Mouse (Mus musculus) thymus, adult 18-20 months (tissue): ENCODE measurements at regions not wholly inside any gene's neighbourhood (a gene's known extent, or its start where the extent isn't known, plus 50 kb on each side); places are given as distances from the start of the nearest gene placed in this dataset.

Experiments
- DNase-seq, 2 experiments: peaks; one replicate each; pipeline ENCODE4 v3.0.0; 2022; ENCODE audit warnings: mixed read lengths in 2 of 2

- no peak for DNase-seq
Observed at GRCm38 (mm10) chr10:17008683-17009082, 714.3 kb upstream of the Cited2 start.

- no peak for DNase-seq
Observed at GRCm38 (mm10) chr10:17010047-17010446, 713.0 kb upstream of the Cited2 start.

DNA sequence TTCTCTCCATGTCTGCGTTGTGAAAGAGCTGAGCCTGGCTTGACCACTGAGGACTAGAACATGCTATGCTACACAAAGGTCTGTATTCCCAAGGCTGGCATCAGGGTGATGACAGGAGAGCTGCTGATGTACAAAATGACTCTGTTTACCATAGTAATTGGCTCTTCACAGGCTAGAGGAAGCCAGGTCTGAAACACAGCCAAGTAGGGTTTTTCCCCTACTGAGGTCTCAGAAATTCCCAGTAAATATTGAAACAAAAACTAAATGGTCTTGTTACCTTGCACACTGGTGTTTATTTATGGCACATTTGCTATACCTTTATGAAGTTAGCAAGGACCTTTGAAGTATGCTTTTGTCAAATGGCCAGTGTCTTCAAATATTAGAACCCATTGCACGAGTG, 711.1 kb upstream of the Cited2 start:
- DNase-seq = no peak

DNA sequence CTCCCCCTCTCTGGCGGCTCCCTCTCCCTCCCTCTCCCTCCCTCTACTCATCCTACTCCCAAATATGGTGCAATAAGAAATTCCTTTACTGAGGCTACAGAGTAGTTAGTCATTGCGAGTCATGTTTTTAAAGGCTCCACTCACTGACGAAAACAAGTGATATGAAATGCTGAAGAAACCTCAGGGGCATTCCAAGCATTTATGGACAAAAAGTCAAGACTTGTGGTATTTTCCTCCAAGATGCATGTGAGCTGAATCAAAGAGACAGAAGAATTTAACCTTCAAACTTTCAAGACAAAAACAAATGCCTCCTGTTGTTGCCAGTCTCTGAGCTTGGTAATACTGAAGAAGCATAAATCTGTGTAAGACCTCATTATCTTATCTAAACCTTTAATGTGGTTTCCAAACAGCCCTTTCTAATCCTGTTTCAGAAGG, 710.5 kb upstream of the Cited2 start:
- no peak for DNase-seq

GRCm38 (mm10) chr10:17014826-17015225, 708.2 kb upstream of the Cited2 start:
- DNase-seq = no peak

- DNase-seq = no peak
Observed at GRCm38 (mm10) chr10:17016854-17017253, 706.2 kb upstream of the Cited2 start.

GRCm38 (mm10) chr10:17022216-17023158, 700.5 kb upstream of the Cited2 start:
- no peak for DNase-seq

GRCm38 (mm10) chr10:17023571-17024293, 699.3 kb upstream of the Cited2 start:
- no peak for DNase-seq

GRCm38 (mm10) chr10:17024294-17024665, 698.7 kb upstream of the Cited2 start:
- DNase-seq = no peak

DNA sequence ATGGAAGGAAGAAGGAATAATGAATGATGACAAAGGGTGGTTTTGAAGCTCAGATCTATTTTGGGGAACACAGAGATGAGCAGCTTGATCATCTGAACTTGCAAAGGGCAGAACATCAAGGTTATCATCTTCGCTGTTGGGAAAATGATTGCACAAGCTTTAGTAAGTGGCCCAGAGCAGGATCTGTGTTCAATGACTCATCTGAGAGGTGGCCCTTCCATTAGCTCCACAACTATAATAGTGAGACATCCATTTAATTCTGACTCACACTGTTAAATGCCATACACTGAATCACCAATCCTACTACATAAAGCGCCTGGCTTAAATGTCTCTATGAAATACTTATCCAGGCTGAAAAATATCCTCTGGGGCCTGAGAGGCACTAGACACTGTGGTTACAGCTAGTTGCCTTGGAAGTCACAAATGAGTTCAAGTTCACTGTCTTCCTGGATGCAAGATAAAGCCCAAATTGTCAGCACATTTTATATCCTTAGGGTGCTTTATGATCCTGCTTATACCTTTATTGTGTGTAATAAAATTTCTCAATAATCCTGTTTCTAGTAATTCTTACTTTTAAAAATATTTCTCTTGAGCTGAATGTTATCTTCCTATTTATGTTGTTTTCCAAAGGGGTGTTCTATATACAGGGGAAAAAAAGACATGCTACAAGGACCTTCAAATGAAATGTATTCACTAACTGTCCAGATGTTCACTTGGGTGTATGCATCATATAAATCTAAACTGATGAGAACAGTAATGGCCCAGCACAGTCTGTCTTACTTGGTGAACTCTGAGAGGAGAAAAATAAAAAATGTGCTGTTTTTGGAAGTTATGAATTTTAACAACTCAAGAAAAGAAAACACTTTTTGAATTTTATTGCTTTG, 687.9 kb upstream of the Cited2 start:
- no peak for DNase-seq

- no peak for DNase-seq
Observed at GRCm38 (mm10) chr10:17038259-17039043, 684.6 kb upstream of the Cited2 start.

DNA sequence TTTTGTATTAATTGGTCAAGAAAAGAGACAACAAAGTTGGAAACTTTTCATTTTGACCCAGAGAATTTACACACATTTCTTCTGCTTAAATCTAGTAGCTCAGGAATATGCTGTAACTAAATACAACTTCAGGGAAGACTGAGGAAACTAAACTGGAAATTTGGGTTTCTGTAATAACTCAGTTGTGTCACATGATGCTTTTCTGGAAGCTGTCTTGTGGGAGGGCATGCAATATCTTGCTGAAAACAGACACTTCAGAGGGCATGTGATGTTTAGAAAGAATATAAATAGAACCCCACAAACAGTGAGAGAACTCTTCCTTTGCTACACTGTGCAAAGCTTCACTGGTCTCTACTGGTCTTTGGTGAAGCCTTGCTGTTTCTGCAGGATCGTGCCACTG, 680.9 kb upstream of the Cited2 start:
- no peak for DNase-seq

DNA sequence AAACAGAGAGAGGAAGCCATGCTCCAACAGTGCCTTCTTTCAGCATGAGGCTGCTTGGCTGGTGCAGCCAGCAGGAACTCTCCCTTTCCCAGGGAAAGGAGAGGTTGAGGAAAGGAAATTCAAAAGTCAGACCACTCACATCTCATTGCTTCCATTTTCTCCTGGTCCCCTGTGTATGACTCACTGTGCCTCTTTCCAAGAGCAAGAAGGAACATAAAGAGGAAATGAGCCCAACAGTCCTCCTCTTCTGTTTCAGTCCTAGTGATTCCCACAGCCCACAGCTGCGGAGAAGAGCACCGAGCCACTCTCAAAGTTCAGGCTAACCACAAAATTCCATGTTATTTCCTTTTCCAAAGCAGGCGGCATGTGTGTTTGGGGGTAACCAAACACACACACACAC, 680.0 kb upstream of the Cited2 start:
- no peak for DNase-seq

- DNase-seq = no peak
Observed at GRCm38 (mm10) chr10:17046765-17047164, 676.3 kb upstream of the Cited2 start.

DNA sequence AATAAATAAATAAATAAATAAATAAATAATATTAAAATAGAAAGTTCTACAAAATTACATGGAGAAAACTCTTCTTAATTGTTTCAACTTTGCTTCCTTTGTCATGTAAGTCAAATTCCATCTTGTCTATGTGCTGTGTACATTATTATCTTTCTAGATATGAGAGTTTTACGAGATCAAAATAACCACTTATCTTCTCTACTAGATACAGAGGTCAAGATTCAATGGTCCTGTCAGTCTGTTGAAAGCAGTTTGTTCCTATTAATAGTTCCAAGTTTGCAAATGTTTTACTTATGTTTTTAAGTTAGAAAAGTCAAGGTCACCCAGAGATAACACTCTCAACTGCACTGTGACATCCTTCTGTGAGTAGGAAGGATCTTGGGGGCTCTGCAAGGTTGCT, 650.1 kb upstream of the Cited2 start:
- DNase-seq = no peak

DNA sequence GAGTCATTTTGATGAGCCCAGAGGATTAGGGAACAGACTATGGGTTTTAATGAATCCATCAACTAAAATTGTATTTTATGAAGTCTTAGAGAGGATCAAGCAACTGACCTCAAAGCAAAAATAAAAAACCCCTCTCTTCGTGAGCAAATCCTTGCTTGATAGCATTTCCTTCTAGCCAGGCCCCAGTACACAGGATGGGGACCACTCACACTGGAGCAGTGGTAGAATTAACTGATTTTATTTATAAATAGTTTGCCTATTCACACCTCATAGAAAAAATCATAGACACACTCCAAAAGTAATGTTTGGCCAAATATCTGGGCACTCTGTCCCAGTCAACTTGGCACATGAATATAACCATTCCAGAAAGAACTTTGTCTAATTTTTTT, 649.0 kb upstream of the Cited2 start:
- no peak for DNase-seq

GRCm38 (mm10) chr10:17074402-17075027, 648.5 kb upstream of the Cited2 start:
- no peak for DNase-seq

DNA sequence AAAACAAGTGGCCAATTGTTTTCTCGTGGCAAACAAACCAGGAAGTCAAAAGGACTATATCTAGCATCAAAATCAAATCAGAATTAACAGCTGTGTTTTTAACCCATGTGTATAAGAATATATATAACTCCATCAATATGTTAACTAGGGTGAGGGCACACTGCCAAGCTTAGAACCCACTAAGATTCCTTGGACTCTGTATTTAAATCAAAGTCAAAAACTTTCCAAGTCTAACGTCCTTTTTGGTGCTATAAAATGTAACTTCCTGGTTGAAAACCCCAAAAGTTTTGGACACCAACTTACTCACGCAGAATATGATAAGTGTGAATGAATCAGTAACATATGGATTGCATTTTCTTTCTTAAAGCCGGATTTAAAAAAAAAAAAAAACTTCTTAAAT, 647.9 kb upstream of the Cited2 start:
- no peak for DNase-seq

- DNase-seq = no peak
Observed at GRCm38 (mm10) chr10:17075576-17075975, 647.4 kb upstream of the Cited2 start.

DNA sequence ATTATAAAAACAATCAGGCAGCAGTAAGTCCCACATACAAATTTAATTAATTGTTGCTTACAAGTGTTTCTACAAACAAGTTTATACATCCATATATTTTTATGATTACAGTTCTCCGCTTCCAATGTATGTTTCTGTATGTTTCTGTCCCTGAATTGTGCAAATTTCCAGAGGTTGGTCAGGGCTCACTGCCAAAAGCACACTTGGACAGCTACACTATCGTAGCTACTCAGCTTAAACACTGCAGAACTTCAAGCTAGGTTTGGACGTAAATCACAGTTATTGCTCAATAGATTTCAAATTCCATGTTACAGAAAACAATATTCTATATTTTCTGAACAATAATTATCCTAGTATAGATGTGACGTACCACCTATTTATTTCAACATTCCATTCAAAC, 646.8 kb upstream of the Cited2 start:
- no peak for DNase-seq

DNA sequence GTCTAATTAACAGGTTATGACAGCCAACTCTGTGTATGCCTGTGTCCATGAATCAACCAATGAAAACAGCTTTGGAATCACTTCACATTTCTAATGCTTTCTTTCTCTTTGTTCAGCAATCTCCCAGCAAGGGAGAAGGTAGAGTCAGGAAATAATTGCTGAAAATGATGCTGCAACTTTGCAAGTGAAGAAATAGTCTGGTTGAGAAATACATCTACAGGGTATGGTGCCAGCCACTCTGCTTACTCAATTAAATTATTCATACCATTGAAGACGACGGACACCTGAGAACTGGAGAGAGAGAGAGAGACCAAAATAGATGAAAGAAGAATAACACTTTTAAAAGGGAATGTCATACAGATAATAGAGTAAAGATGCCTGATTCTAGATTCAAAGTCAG, 645.4 kb upstream of the Cited2 start:
- no peak for DNase-seq

GRCm38 (mm10) chr10:17080818-17081217, 642.2 kb upstream of the Cited2 start:
- no peak for DNase-seq
